Mouse (Mus musculus): ENCODE measurements around the gene Xcr1.

DNA sequence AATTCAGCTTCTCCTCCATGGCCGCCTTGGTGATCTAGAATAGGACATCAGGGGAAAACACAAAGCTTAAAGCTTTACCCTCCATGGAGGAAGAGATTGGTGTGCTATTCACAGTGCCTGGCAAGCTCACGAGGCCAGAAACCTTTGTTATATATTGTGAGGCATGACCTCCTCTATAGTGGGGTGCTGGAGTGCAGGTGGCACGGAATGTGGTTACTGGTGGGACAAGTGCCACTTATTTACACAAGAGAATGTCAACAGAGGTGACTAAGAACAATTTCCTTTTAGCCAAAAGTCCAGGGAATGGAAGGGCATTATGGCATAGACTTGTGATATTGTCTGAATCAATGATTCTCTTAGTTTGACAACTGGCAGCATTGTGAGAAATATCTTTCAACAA is 35.2 kb downstream of the Xcr1 start:
- no peak for TF ChIP-seq CTCF (IDR thresholded peaks at IDR 0.05; ENCODE audit: low read depth)
- TF ChIP-seq EP300 (IDR thresholded peaks at IDR 0.05; ENCODE audit: low read depth): no peak

Data from heart, postnatal 0 days (tissue).